Mouse (Mus musculus): ENCODE data around the gene Cd44.

DNA sequence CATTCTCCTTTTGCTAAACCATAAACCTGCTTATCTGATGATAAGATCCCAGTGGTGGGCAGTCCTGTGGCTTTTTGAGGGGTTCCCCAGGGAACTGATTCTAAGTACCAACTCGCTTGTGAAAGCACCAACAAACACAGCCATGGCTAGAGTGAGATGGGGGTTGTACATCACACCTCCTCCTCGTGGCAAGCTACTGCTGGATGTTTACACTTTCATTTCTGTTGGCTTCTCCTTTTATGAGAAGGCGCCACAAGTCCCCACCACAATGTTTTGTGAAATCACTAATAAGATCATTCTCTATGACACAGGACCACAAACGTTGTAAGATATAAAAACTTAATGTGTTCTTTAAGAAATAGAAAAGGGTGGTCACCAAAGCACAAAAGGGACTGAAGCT lies 88.7 kb downstream of the Cd44 start:
- TF ChIP-seq POLR2A (IDR thresholded peaks at IDR 0.05; ENCODE audit: borderline replicate concordance, extremely low read depth, low read depth, low read length) (no peak), CTCF (IDR thresholded peaks at IDR 0.05; ENCODE audit: insufficient read depth, low read length) (no peak)

Data from lung, adult 2 months (tissue).